Mouse (Mus musculus) liver, embryonic 13.5 days (tissue): Measurements from ENCODE around the gene Rabgap1. TPM values are rescaled to one million over a fixed set of nuclear protein-coding genes. Genes with fewer than 3 reads are reported as not detected.
A peak's percentile ranks its signal among the peaks of the same experiment; 100 is the strongest.

ENCODE experiments used
- ATAC-seq: fragments of 200-750 bp; cut with Nextera tagmentation; 2 replicates; pipeline ENCODE4 v1.8.0; 2017; ENCODE audit warnings: low read depth, mild to moderate bottlenecking, moderate number of reproducible peaks, moderate library complexity
- DNase-seq: peaks from one replicate; pipeline ENCODE4 v3.0.0; 2022
- H3K27ac ChIP-seq: fragments of 300-500 bp; sonication (generic); 2 replicates; pipeline ENCODE4 v1.5.1; 2015; ENCODE audit warnings: moderate library complexity, mild to moderate bottlenecking, inconsistent platforms
- H3K27me3 ChIP-seq: fragments of 300-500 bp; sonication (generic); 2 replicates; pipeline ENCODE4 v1.6.1; 2015; ENCODE audit warnings: mild to moderate bottlenecking, inconsistent platforms
- H3K36me3 ChIP-seq: fragments of 300-500 bp; sonication (generic); 2 replicates; pipeline ENCODE4 v1.6.1; 2015; ENCODE audit warnings: mild to moderate bottlenecking, inconsistent platforms
- H3K4me1 ChIP-seq: fragments of 300-500 bp; sonication (generic); replicated peaks from 2 replicates; pipeline ENCODE4 v1.6.1; 2015; ENCODE audit warnings: inconsistent platforms
- H3K4me2 ChIP-seq: fragments of 300-500 bp; sonication (generic); 2 replicates; pipeline ENCODE4 v1.6.1; 2015; ENCODE audit warnings: inconsistent platforms, mild to moderate bottlenecking, moderate library complexity
- H3K4me3 ChIP-seq: fragments of 300-500 bp; sonication (generic); replicated peaks from 2 replicates; pipeline ENCODE4 v1.5.1; 2015; ENCODE audit warnings: mild to moderate bottlenecking, inconsistent platforms
- H3K9ac ChIP-seq: fragments of 300-500 bp; sonication (generic); 2 replicates; pipeline ENCODE4 v1.6.1; 2015; ENCODE audit warnings: mild to moderate bottlenecking, inconsistent platforms
- H3K9me3 ChIP-seq: fragments of 300-500 bp; sonication (generic); replicated peaks from 2 replicates; pipeline ENCODE4 v1.6.1; 2016; ENCODE audit warnings: inconsistent platforms
- WGBS: fragments of 180-500 bp; shearing (Covaris S2); methylation state at CpG from one replicate; pipeline ENCODE4 v1.1.7; 2015; ENCODE audit not compliant: insufficient replicate concordance; 5-methylcytosine and 5-hydroxymethylcytosine counted together
- polyA plus RNA-seq: library from polyadenylated mRNA; unstranded; fragments of >200 nt; fragmentation: Nextera tagmentation; extraction: Ambion mirVana; gene quantifications from 2 replicates; pipeline ENCODE4 v1.2.1, GENCODE M21; 2015

The Rabgap1 gene
- polyA plus RNA-seq, 1 experiment from 2014 or later = 7.4 TPM

DNA sequence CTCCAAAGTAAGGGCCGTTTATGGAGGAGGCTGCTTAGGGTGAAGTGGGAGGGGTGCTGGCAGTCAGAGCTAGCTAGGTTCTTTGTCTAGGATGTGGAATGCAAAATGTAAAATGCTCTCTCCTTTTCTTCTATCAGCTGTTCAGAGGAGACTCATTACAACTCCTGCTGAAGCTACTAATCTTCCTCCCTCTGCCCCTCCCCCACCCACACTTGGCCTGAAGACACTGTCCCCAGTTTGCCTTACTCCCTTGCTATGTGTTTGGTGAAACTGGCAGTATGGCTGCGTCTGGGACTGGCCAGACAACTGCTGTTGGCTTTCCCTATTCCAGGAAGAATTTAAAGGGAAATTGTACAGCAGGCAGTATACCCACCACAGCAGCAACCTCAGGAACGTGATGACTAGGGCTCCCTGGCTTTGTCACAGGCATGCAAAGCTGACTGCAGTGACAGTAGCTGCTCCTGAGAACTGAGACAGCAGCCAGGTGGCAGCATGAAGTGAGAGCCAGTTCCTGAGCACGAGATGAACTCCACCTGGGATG is 73.9 kb downstream of the Rabgap1 start:
- Histone ChIP-seq H3K27me3 (no peaks in the 10 kb centered on the region), H3K4me2 (no peak overlapping the region), H3K4me3 (no peak overlapping the region), H3K4me1 (no peaks in the 10 kb centered on the region), H3K9me3 (no peaks in the 10 kb centered on the region), H3K36me3 (peaks cover 12% of the 10 kb centered on the region), H3K9ac (no peak overlapping the region), H3K27ac (no peak overlapping the region)
- no peak for DNase-seq
- ATAC-seq = no peak
- 64% methylated on average over 4 of the region's 4 CpGs for WGBS

DNA sequence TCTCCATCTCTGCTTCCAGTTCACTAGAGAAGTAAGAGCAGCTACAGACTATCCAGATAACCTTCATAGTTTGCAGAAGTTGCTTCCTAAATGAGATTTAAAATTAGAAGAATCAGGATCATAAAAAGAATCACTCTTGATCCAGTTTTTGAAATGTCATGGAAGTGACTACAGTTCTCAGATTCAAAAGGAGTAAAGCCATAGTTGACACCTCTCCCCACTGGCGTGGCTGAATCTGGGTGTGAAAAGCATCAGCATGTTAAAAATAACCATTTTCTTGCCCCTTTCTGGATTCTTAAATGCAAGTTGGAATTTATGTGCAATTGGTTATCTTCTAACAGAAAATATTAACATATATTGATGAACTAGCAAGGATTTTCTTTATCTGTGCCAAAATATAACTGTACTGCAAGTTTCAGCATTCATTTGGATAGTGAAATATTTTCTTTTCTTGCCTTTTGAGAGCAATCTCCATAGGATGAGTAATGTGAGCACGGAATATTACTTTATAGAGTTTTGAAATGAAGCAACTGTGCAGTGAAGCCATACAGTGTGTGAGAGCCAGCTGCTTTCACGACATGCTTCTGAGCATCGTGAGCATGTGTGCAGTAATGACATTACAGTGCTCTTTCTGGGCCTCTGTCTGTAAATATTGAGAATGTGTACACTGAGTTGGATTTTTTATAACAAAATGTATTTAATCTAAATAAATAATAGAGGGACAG is 75.6 kb downstream of the Rabgap1 start:
- ATAC-seq (no peak), DNase-seq (no peak)
- Histone ChIP-seq H3K4me2 (no peak overlapping the region), H3K27ac (no peak overlapping the region), H3K9ac (no peak overlapping the region), H3K4me1 (no peaks in the 10 kb centered on the region), H3K36me3 (peaks cover 7% of the 10 kb centered on the region), H3K4me3 (no peak overlapping the region), H3K27me3 (no peaks in the 10 kb centered on the region), H3K9me3 (no peaks in the 10 kb centered on the region)
- WGBS = 71% methylated on average over 4 of the region's 4 CpGs

DNA sequence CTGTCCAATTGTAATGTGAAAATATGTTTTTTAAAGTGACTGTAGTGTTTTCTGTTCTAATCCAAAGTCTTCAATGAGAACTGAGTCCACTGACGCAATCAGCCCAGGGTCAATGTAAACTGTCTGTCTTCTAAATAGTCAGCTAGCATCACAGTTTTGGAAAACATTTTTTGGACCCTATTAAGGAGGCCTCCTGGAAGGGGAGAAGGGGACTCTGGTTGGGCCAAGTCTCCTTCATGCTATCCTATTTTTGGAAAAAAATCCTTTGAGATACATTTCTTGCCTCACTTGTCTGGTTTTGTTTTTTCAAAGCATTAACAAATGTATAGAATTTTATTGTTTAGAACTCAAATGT is 76.2 kb downstream of the Rabgap1 start:
- Histone ChIP-seq H3K4me1 (no peaks in the 10 kb centered on the region), H3K27me3 (no peaks in the 10 kb centered on the region), H3K4me3 (no peak overlapping the region), H3K36me3 (peaks cover 7% of the 10 kb centered on the region), H3K27ac (no peak overlapping the region), H3K9me3 (no peaks in the 10 kb centered on the region), H3K9ac (no peak overlapping the region), H3K4me2 (no peak overlapping the region)
- DNase-seq (no peak), ATAC-seq (no peak)
- 78% methylated on average over 1 of the region's 1 CpGs for WGBS

DNA sequence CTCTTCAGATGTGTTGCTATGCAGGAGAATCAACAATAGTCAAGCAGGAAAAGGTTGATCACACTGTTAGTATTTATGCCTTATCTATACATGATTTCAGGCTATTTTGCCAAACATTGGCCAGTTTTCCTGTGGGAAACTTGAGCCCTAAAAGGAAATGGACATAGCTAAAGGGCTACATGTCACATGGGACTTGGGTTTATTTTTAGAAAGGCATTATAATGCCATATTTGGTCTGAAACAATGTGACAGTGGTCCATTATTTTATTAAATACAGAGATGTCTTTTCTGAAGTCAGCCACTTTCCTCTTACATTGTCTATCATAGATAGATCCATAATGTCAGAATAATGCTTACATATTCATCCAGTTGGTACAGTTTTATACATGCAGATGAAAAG is 84.5 kb downstream of the Rabgap1 start:
- no peak overlapping the region for H3K9ac ChIP-seq
- H3K4me1 ChIP-seq = peaks cover 38% of the 10 kb centered on the region
- ATAC-seq (no peak), DNase-seq (no peak)
- no peak overlapping the region for H3K4me2 ChIP-seq
- no peak overlapping the region for H3K4me3 ChIP-seq
- no peaks in the 10 kb centered on the region for H3K36me3 ChIP-seq
- H3K27ac ChIP-seq = no peak overlapping the region
- no peaks in the 10 kb centered on the region for H3K9me3 ChIP-seq
- H3K27me3 ChIP-seq = no peaks in the 10 kb centered on the region

DNA sequence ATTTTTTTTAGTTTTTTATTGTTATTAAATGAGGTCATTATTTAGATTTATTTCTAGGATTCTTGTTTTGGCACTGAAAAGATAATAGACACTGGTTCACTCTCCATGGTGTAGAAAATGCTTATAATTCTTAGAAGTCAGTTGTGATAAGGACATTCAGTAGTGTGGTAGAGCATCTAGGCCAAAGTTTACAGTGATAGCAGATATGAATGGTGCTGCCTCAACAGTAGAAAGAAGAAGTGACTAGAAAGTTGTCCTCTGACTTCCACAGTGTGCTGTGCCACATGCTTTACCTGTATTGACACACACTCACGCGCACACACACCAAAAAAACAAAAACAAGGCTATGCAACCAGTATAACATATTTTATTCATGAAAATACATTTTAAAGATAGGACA is 86.3 kb downstream of the Rabgap1 start:
- H3K4me3 ChIP-seq = no peak overlapping the region
- H3K4me2 ChIP-seq = no peak overlapping the region
- H3K27ac ChIP-seq = peak overlapping the region; percentile 53
- H3K9ac ChIP-seq = peak overlapping the region; percentile 0; the same call in 1 of the 2 replicates
- peaks cover 38% of the 10 kb centered on the region for H3K4me1 ChIP-seq
- ATAC-seq (peak; percentile 80), DNase-seq (no peak)
- WGBS = 74% methylated on average over 2 of the region's 2 CpGs
- no peaks in the 10 kb centered on the region; the same call in 1 of the 2 replicates for H3K36me3 ChIP-seq
- no peaks in the 10 kb centered on the region for H3K27me3 ChIP-seq
- no peaks in the 10 kb centered on the region for H3K9me3 ChIP-seq

DNA sequence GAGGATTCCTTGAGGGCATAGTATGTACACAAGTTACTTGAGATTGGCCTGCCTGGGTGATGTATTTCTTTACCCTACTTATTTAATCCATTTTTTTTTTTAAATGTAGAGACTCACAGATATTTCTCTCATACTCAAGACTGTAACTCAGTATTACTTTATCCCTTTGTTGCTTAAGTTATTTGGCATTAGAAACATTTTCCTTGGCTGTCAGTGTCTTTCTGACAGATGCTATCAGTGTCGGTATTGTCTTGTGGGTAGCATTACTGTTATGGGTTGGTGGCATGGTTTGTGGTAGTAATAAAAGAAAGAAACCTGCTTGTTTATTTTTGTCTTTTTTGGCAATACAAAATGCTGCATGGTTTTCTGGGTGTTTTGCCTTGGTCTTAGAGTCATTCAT is 87.7 kb downstream of the Rabgap1 start:
- DNase-seq (no peak), ATAC-seq (no peak)
- Histone ChIP-seq H3K36me3 (peaks cover 4% of the 10 kb centered on the region; the same call in 1 of the 2 replicates), H3K9me3 (no peaks in the 10 kb centered on the region), H3K4me3 (no peak overlapping the region), H3K4me1 (peaks cover 38% of the 10 kb centered on the region), H3K27ac (no peak overlapping the region), H3K27me3 (no peaks in the 10 kb centered on the region), H3K9ac (no peak overlapping the region), H3K4me2 (no peak overlapping the region)
- 79% methylated on average over 1 of the region's 1 CpGs for WGBS

DNA sequence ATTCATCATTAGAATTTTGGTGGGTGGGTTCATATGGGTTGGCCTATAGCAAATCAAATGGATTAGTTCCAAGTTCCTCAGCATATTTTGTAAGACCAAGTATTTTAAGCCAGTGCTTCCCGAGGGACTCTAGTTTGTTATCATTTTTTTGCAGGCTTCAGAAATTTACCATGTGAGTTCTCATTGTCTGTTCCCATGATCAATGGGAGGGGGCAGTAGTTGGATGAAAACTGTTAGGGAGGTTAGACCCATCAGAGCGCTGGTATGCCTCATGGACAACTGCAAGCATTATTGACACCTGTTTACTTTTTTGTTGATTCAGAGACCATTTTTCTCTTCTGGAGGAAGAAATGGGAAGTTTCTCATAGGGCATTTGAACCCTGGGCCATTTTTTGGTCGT is 88.6 kb downstream of the Rabgap1 start:
- WGBS = 46% methylated on average over 3 of the region's 3 CpGs
- Histone ChIP-seq H3K9me3 (no peaks in the 10 kb centered on the region), H3K27me3 (no peaks in the 10 kb centered on the region), H3K4me1 (peaks cover 38% of the 10 kb centered on the region), H3K27ac (no peak overlapping the region), H3K4me2 (no peak overlapping the region), H3K4me3 (no peak overlapping the region), H3K36me3 (peaks cover 4% of the 10 kb centered on the region; the same call in 1 of the 2 replicates), H3K9ac (no peak overlapping the region)
- peak; percentile 7 for DNase-seq
- peak; percentile 47; the same call in 1 of the 2 replicates for ATAC-seq

DNA sequence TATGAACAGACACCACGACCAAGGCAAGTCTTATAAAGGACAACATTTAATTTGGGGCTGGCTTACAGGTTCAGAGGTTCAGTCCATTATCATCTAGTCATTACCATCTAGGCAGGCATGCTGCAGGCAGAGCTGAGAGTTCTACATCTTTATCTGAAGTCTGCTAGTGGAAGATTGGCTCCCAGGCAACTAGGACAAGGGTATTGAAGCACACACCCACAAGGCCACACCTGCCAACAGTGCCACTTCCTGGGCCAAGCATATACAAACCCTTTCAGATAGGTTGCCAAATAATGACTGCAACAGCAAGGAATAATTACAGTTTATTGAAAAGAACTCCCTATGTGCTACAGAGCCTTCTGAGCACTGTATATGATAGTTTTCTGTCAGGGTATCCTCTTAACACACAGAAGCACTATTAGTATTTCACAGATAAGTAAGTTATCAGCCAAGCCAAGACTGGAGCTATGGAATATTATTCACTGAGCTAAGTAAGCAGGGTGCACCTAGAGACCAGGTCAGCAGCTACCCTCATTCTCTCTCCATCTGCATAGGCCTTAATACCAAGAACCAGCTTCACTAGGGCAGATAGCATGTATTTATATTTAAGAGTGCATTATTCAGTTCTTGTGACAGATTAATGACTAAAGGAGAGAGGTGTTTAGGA is 106.4 kb downstream of the Rabgap1 start:
- Histone ChIP-seq H3K4me1 (peaks cover 52% of the 10 kb centered on the region), H3K27me3 (no peaks in the 10 kb centered on the region), H3K27ac (peak overlapping the region; percentile 89), H3K9me3 (no peaks in the 10 kb centered on the region), H3K4me3 (no peak overlapping the region), H3K4me2 (peak overlapping the region; percentile 51), H3K9ac (0 out of 2 replicates have a peak overlapping the region, but pooled peaks have one; percentile 2), H3K36me3 (peaks cover 25% of the 10 kb centered on the region)
- DNase-seq = peak; percentile 75
- 33% methylated on average over 1 of the region's 1 CpGs for WGBS
- ATAC-seq = peak; percentile 99

DNA sequence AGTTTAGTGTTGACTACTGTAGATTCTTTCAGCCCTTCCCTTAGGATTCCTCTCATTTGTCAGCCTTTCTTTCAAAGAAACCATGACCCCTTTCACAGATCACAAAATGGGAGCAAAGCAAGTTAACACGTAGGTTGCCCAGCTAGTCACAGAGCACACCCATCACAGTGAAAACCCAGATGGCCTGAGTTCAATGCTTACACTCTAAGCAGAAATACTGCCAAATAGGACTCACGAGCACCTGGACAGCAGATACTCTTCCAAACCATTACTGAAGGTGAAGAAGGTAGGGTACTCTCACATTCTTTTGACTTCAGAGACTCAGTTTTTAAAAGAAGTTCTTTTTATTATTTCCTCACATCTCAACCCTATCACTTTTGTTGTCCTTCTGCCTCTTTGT is 113.3 kb downstream of the Rabgap1 start:
- Histone ChIP-seq H3K27me3 (no peaks in the 10 kb centered on the region), H3K4me3 (no peak overlapping the region), H3K27ac (no peak overlapping the region), H3K9me3 (no peaks in the 10 kb centered on the region), H3K36me3 (peaks cover 32% of the 10 kb centered on the region), H3K9ac (no peak overlapping the region), H3K4me1 (no peaks in the 10 kb centered on the region), H3K4me2 (no peak overlapping the region)
- 73% methylated on average over 2 of the region's 2 CpGs for WGBS
- DNase-seq = no peak
- no peak for ATAC-seq

DNA sequence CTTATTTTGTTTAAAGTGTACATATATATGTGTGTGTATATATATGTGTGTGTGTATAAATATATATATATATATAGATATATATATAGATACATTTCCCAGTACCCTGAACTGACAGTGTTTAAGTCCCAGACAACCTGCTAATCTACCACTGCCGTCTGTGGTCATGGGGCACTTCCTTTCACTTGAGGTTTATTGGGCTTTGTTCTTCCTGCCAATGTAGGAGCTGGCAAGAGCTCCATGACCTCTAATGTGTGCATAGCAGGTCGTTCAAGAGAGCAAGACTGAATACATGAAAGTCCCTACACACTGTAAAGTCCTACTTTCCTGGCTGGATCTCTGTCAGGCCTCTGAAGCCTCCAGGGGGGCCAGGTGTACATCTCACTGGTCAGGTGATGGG is 122.5 kb downstream of the Rabgap1 start:
- Histone ChIP-seq H3K9ac (no peak overlapping the region), H3K27ac (no peak overlapping the region), H3K36me3 (peaks cover 46% of the 10 kb centered on the region), H3K27me3 (no peaks in the 10 kb centered on the region), H3K4me1 (peaks cover 7% of the 10 kb centered on the region), H3K4me3 (no peak overlapping the region), H3K9me3 (no peaks in the 10 kb centered on the region), H3K4me2 (no peak overlapping the region)
- DNase-seq (no peak), ATAC-seq (0 out of 2 replicates have a peak, but pooled peaks have one; percentile 29)
- WGBS = 4% methylated on average over 2 of the region's 2 CpGs

DNA sequence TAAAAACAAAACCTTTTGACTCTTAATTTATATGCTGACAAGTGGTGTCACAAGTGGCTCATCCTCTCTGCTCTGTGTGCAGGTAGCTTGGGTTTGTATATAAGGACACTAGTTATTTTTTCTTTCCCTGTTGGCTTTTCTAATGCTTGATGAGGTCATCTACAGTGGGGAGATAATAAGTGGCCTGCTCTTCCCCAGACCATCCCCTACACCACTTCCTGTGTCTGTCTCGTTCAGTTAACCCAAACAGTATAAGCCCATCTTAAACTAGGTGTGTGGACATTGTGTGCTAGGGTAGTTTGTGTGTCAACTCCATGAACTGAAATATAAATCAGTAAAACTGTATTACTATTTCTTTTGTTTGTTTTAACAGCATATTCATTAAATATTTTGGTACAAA is 123.0 kb downstream of the Rabgap1 start:
- no peak overlapping the region for H3K4me3 ChIP-seq
- peaks cover 7% of the 10 kb centered on the region for H3K4me1 ChIP-seq
- no peaks in the 10 kb centered on the region for H3K27me3 ChIP-seq
- 34% methylated on average over 1 of the region's 1 CpGs for WGBS
- DNase-seq (no peak), ATAC-seq (no peak)
- H3K4me2 ChIP-seq = no peak overlapping the region
- no peak overlapping the region for H3K9ac ChIP-seq
- H3K9me3 ChIP-seq = no peaks in the 10 kb centered on the region
- no peak overlapping the region for H3K27ac ChIP-seq
- peaks cover 42% of the 10 kb centered on the region for H3K36me3 ChIP-seq
